Mouse (Mus musculus) hindbrain, embryonic 13.5 days (tissue): ENCODE results near the gene Bricd5. TPM values are rescaled to one million over a fixed set of nuclear protein-coding genes. Genes with fewer than 3 reads are reported as not detected.

Experiments used
- ATAC-seq: fragments of 200-750 bp; cut with Nextera tagmentation; 2 replicates; pipeline ENCODE4 v1.8.0; 2017; ENCODE audit warnings: moderate TSS enrichment; ENCODE audit not compliant: low FRiP score
- H3K27ac ChIP-seq: fragments of 300-500 bp; sonication (generic); 2 replicates; pipeline ENCODE4 v1.5.1; 2015; ENCODE audit warnings: inconsistent platforms, mild to moderate bottlenecking, moderate library complexity
- H3K27me3 ChIP-seq: fragments of 300-500 bp; sonication (generic); 2 replicates; pipeline ENCODE4 v1.6.1; 2015; ENCODE audit warnings: mild to moderate bottlenecking, inconsistent platforms
- H3K36me3 ChIP-seq: fragments of 300-500 bp; sonication (generic); 2 replicates; pipeline ENCODE4 v1.6.1; 2015; ENCODE audit warnings: mild to moderate bottlenecking, inconsistent platforms
- H3K4me1 ChIP-seq: fragments of 300-500 bp; sonication (generic); replicated peaks from 2 replicates; pipeline ENCODE4 v1.6.1; 2015; ENCODE audit warnings: inconsistent platforms
- H3K4me2 ChIP-seq: fragments of 300-500 bp; sonication (generic); 2 replicates; pipeline ENCODE4 v1.6.1; 2015; ENCODE audit warnings: inconsistent platforms, mild to moderate bottlenecking, moderate library complexity
- H3K4me3 ChIP-seq: fragments of 300-500 bp; sonication (generic); 2 replicates; pipeline ENCODE4 v1.5.1; 2015; ENCODE audit warnings: mild to moderate bottlenecking, inconsistent platforms
- H3K9ac ChIP-seq: fragments of 300-500 bp; sonication (generic); 2 replicates; pipeline ENCODE4 v1.6.1; 2015; ENCODE audit warnings: mild to moderate bottlenecking, inconsistent platforms
- H3K9me3 ChIP-seq: fragments of 300-500 bp; sonication (generic); 2 replicates; pipeline ENCODE4 v1.6.1; 2016; ENCODE audit warnings: inconsistent platforms
- WGBS: fragments of 180-500 bp; shearing (Covaris S2); methylation state at CpG from one replicate; pipeline ENCODE4 v1.1.7; 2015; 5-methylcytosine and 5-hydroxymethylcytosine counted together
- polyA plus RNA-seq: library from polyadenylated mRNA; unstranded; fragments of >200 nt; fragmentation: Nextera tagmentation; extraction: Ambion mirVana; gene quantifications from 2 replicates; pipeline ENCODE4 v1.2.1, GENCODE M21; 2015

The Bricd5 gene
- polyA plus RNA-seq, 1 experiment from 2014 or later, result 1.2 TPM

- H3K27me3 ChIP-seq, result no peaks in the 10 kb centered on the region
- no peaks in the 10 kb centered on the region for H3K9me3 ChIP-seq
- no peak overlapping the region for H3K27ac ChIP-seq
- peaks cover 29% of the 10 kb centered on the region for H3K36me3 ChIP-seq
- peaks cover 25% of the 10 kb centered on the region for H3K4me1 ChIP-seq
- WGBS, result 33% methylated on average over 1 of the region's 1 CpGs
- H3K9ac ChIP-seq, result no peak overlapping the region
- H3K4me3 ChIP-seq, result peak overlapping the region; percentile 74
- H3K4me2 ChIP-seq, result peak overlapping the region; percentile 73; the same call in 1 of the 2 replicates
- no peak for ATAC-seq
Observed at GRCm38 (mm10) chr17:24479431-24479830, 5.7 kb downstream of the Bricd5 start.

- H3K4me2 ChIP-seq, result 0 out of 2 replicates have a peak overlapping the region, but pooled peaks have one; percentile 8
- peak overlapping the region; percentile 18; the same call in 1 of the 2 replicates for H3K27ac ChIP-seq
- H3K36me3 ChIP-seq, result peaks cover 20% of the 10 kb centered on the region
- ATAC-seq, result no peak
- peaks cover 25% of the 10 kb centered on the region for H3K4me1 ChIP-seq
- H3K4me3 ChIP-seq, result no peak overlapping the region
- WGBS, result 41% methylated on average over 3 of the region's 3 CpGs
- no peaks in the 10 kb centered on the region for H3K9me3 ChIP-seq
- H3K27me3 ChIP-seq, result no peaks in the 10 kb centered on the region
- no peak overlapping the region for H3K9ac ChIP-seq
Observed at GRCm38 (mm10) chr17:24480201-24480826, 6.6 kb downstream of the Bricd5 start.

DNA sequence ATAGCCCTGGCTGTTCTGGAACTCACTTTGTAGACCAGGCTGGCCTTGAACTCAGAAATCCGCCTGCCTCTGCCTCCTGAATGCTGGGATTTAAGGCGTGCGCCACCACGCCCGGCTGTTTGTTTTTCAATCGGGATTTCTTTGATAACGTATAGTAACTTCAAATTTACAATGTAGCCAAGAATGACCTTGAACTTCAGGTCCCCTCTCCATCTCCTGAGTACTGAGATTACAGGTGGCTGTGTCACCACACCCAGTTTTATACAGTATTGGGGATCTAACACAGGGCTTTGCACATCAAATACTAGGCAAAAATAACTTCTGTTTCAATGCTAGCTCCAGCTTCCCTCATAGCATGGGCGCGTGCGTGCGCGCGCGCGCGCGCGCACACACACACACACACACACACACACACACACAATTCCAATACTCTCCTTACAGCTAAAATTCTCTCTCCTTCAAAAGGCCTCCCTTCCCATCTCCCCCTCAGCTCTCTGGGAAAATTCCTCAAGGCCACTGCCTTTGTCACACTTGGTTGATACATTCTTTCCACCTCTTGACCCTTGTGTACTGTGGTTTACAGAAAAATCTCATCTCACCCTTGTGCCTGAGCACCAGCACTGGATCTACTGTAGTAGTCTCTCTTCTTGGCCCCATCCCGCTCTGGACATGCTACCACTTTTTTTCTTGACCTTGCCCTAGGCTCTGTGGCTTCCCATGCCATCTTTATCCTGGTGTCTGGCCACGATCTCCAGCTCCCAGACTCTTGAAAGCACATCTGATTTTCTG is 7.5 kb downstream of the Bricd5 start:
- Histone ChIP-seq H3K4me2 (no peak overlapping the region), H3K27me3 (no peaks in the 10 kb centered on the region), H3K27ac (no peak overlapping the region), H3K4me3 (no peak overlapping the region), H3K9ac (no peak overlapping the region), H3K4me1 (peaks cover 31% of the 10 kb centered on the region), H3K9me3 (no peaks in the 10 kb centered on the region), H3K36me3 (peaks cover 11% of the 10 kb centered on the region)
- ATAC-seq, result no peak
- WGBS, result 95% methylated on average over 20 of the region's 20 CpGs

DNA sequence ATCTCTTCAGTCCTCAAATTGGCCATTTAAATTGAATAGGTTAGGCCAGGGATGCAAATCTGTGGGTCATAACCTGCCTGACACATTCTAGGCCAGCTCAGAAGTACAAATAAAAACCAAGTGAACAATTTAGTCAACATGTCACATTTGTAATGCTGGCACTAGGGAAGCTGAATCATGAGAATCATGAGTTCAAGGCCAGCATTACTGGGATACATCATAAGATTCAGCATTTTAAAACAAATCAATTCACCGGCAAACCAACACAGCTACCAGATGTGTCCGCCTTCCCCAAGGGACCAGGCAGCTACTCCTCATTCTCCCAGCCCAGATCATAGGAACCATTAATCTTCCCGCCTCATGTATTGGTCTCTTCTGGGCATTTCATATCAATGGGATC is 9.8 kb downstream of the Bricd5 start:
- Histone ChIP-seq H3K27ac (no peak overlapping the region), H3K27me3 (0 out of 2 replicates have a peak, but pooled peaks cover 4% of the 10 kb centered on the region), H3K9ac (no peak overlapping the region), H3K4me2 (no peak overlapping the region), H3K4me1 (peaks cover 28% of the 10 kb centered on the region), H3K36me3 (no peaks in the 10 kb centered on the region), H3K4me3 (no peak overlapping the region), H3K9me3 (no peaks in the 10 kb centered on the region)
- ATAC-seq, result no peak
- WGBS, result 64% methylated on average over 3 of the region's 3 CpGs

GRCm38 (mm10) chr17:24485090-24485860 is 11.6 kb downstream of the Bricd5 start:
- peaks cover 33% of the 10 kb centered on the region for H3K4me1 ChIP-seq
- H3K9ac ChIP-seq, result peak overlapping the region; percentile 58
- H3K9me3 ChIP-seq, result no peaks in the 10 kb centered on the region
- ATAC-seq, result no peak
- peak overlapping the region; percentile 85 for H3K27ac ChIP-seq
- WGBS, result 46% methylated on average over 10 of the region's 11 CpGs
- H3K27me3 ChIP-seq, result 0 out of 2 replicates have a peak, but pooled peaks cover 4% of the 10 kb centered on the region
- H3K36me3 ChIP-seq, result no peaks in the 10 kb centered on the region
- H3K4me3 ChIP-seq, result no peak overlapping the region
- H3K4me2 ChIP-seq, result peak overlapping the region; percentile 21; the same call in 1 of the 2 replicates

- peak within 1 kb of the TSS; percentile 87 for H3K4me3 ChIP-seq
- H3K4me1 ChIP-seq, result peaks cover 49% of the 10 kb centered on the region
- peak within 1 kb of the TSS; percentile 91 for H3K4me2 ChIP-seq
- H3K27me3 ChIP-seq, result 0 out of 2 replicates have a peak, but pooled peaks cover 4% of the 10 kb centered on the region
- peak; percentile 67 for ATAC-seq
- H3K9ac ChIP-seq, result peak within 1 kb of the TSS; percentile 97
- H3K9me3 ChIP-seq, result no peaks in the 10 kb centered on the region
- peak within 1 kb of the TSS; percentile 99 for H3K27ac ChIP-seq
- WGBS, result under 1% methylated on average over 45 of the region's 45 CpGs
- no peaks in the 10 kb centered on the region for H3K36me3 ChIP-seq
Observed at GRCm38 (mm10) chr17:24488186-24488661, 14.5 kb downstream of the Bricd5 start, which contains the start of gene Caskin1. Caskin1 (plus strand) TSS chr17:24488601.

GRCm38 (mm10) chr17:24488662-24489264 is 15.1 kb downstream of the Bricd5 start:
- H3K4me3 ChIP-seq, result peak overlapping the region; percentile 87
- H3K27me3 ChIP-seq, result 0 out of 2 replicates have a peak, but pooled peaks cover 4% of the 10 kb centered on the region
- H3K4me2 ChIP-seq, result peak overlapping the region; percentile 91
- under 1% methylated on average over 64 of the region's 81 CpGs for WGBS
- H3K9me3 ChIP-seq, result no peaks in the 10 kb centered on the region
- peak overlapping the region; percentile 99 for H3K27ac ChIP-seq
- peak; percentile 78 for ATAC-seq
- H3K9ac ChIP-seq, result peak overlapping the region; percentile 97
- H3K4me1 ChIP-seq, result peaks cover 49% of the 10 kb centered on the region
- no peaks in the 10 kb centered on the region for H3K36me3 ChIP-seq

GRCm38 (mm10) chr17:24489265-24490030 is 15.8 kb downstream of the Bricd5 start:
- 9% methylated on average over 19 of the region's 19 CpGs for WGBS
- Histone ChIP-seq H3K9ac (peak overlapping the region; percentile 97), H3K4me1 (peaks cover 52% of the 10 kb centered on the region), H3K4me3 (peak overlapping the region; percentile 87), H3K4me2 (peak overlapping the region; percentile 91), H3K27me3 (0 out of 2 replicates have a peak, but pooled peaks cover 4% of the 10 kb centered on the region), H3K9me3 (no peaks in the 10 kb centered on the region), H3K36me3 (no peaks in the 10 kb centered on the region), H3K27ac (peak overlapping the region; percentile 99)
- ATAC-seq, result peak; percentile 35

DNA sequence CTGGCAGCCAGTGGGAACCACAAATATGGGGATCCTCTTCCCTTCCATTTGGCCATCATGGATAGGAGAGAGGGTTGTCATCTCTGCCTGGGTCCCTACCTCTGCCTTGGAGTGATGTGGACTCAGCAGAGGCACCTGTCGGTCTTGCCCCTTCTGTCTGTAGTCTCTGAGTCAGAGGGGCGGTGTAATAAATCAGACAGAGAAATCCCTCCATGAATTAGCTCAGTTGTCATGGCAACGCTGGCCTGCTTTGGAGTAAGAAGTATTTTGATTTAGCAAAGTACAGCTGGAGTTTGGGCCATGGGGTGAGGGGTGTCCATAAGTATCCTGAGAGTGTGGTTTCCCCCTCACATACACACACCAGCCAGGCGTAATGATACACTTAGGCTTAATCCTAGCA is 16.7 kb downstream of the Bricd5 start:
- Histone ChIP-seq H3K4me1 (peaks cover 56% of the 10 kb centered on the region), H3K4me2 (peak overlapping the region; percentile 91), H3K4me3 (peak overlapping the region; percentile 87), H3K27me3 (0 out of 2 replicates have a peak, but pooled peaks cover 4% of the 10 kb centered on the region), H3K9me3 (no peaks in the 10 kb centered on the region), H3K9ac (peak overlapping the region; percentile 97), H3K36me3 (peaks cover 1% of the 10 kb centered on the region), H3K27ac (peak overlapping the region; percentile 99)
- 65% methylated on average over 4 of the region's 4 CpGs for WGBS
- no peak for ATAC-seq

DNA sequence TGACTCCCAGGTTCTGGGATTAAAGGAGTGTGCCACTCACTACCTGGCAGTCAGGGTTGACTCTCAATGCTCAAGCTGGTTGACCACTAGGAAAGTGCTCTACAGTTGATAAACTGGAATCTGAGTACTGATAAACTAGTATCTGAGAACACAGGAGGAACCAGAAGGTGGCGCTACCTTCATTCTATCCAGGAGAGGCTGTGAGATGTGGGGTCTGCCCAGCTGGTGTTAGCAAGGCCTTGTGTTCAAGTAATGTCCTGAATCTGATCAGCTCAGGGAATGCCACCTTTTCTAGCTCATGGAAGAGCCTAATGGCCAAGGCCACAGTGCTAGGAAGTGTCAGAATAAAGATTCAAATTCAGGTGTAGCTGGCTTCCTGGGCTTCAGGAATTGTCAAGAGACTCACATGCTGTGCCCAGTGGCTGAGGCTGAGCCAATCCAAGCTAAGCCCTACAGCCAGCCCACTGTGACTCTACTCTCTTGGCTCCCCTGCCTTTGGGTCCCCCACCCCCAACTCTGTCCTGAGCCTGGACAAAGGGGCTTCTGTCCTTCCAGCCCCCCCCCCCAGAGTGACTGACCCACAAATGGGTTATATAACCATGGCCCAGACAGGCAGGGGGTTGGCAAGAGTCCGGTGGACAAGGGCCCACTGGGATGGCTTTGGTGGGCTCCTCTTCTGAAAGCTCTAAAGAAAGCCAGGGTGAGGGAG is 21.1 kb downstream of the Bricd5 start:
- Histone ChIP-seq H3K9me3 (no peaks in the 10 kb centered on the region), H3K27me3 (no peaks in the 10 kb centered on the region), H3K9ac (0 out of 2 replicates have a peak overlapping the region, but pooled peaks have one; percentile 29), H3K4me3 (no peak overlapping the region), H3K27ac (peak overlapping the region; percentile 18; the same call in 1 of the 2 replicates), H3K4me1 (peaks cover 34% of the 10 kb centered on the region), H3K4me2 (no peak overlapping the region), H3K36me3 (peaks cover 45% of the 10 kb centered on the region)
- no peak for ATAC-seq
- WGBS, result 29% methylated on average over 2 of the region's 2 CpGs
